Mouse (Mus musculus): ENCODE results near the gene Cnnm4. TPM values are rescaled to one million over a fixed set of nuclear protein-coding genes. Genes with fewer than 3 reads are reported as not detected.
A peak's percentile ranks its signal among the peaks of the same experiment; 100 is the strongest.

The Cnnm4 gene
- polyA plus RNA-seq (2015; fragmentation: Nextera tagmentation; extraction: Ambion mirVana) = 11.4 and 12.8 TPM in 2 replicates

DNA sequence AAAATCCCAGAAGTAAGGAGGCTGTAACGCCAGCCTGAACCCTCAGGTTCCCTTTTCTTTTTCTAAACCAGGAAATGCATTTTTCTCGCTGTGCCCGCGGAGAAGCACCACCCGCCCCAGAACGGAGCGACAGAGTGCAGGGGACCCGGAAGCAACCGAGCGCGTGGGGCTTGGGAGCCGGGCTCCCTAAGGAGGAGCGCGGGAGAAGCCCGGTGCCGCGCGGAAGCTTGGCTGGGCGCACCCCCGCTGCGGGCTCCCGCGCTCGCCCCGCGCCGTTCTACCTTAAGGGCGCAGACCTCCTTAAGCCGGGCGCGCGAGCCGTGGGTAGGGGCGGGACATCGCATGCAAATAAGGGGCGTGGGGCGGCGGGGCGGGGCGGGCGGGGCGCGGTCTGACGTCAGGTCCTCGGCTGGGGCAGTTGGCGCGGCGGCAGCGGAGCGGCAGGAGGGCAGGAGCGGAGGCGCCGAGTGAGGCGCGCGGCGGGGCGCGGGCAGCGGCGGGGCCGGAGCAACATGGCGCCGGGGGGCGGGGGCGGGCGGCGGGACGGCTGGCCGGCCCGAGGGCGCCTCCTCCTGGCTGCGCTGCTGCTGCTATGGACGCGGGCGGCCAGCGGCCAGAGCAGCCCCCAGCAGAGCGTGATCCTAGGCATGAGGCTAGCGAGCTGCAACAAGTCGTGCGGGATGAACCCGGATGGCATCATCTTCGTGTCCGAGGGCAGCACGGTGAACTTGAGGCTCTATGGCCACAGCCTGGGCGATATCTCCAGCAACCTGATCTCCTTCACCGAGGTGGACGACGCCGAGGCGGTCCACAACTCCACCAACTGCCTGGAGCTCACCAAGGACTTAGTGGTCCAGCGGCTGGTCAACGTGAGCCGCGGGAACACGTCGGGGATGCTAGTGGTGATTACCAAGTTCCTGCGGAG is at the start of gene Cnnm4:
Cnnm4 (plus strand) TSS at position 440 of the 925 bp plus-strand sequence.
- Histone ChIP-seq H3K9ac (ENCODE audit: low read depth, low read length) (peak within 1 kb of the TSS; percentile 70), H3K27me3 (replicated peaks; ENCODE audit: control insufficient read depth, insufficient read depth, low read length) (no peaks in the 10 kb centered on the region), H3K4me3 (ENCODE audit: low read length) (peak within 1 kb of the TSS; percentile 69), H3K27ac (ENCODE audit: low read depth, low read length) (peak within 1 kb of the TSS; percentile 42), H3K36me3 (ENCODE audit: control insufficient read depth, insufficient read depth, low read length) (no peaks in the 10 kb centered on the region), H3K9me3 (ENCODE audit: control insufficient read depth, low read length) (no peaks in the 10 kb centered on the region), H3K4me1 (ENCODE audit: control insufficient read depth, insufficient read depth, low read depth, low read length) (peaks cover 49% of the 10 kb centered on the region), H3K4me2 (ENCODE audit: low read length) (peak within 1 kb of the TSS; percentile 87)
- under 1% methylated on average over 70 of the region's 98 CpGs for WGBS
- ATAC-seq = peak; percentile 92

DNA sequence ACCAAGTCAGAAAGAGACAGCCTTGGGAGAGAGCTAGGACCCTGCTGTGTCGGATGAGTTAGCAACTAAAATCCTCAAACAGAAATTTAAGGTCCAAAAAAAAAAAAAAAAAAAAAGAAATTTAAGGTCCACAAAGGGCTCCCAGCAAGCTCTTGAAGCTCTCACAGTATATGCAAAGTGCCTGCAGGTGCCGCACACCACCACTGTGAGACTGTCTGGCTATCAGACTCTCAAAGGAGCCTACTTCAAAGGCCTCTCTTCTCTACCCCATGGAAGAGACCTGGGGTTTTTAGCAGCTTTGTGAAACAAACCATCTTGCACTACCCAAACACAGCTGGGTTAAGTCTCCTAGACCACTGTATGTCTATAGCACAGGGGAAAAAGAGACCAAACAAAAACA is 41.9 kb upstream of the Cnnm4 start:
- no peaks in the 10 kb centered on the region for H3K4me1 ChIP-seq (ENCODE audit: control insufficient read depth, insufficient read depth, low read depth, low read length)
- H3K4me3 ChIP-seq (ENCODE audit: low read length) = no peak overlapping the region
- H3K36me3 ChIP-seq (ENCODE audit: control insufficient read depth, insufficient read depth, low read length) = peaks cover 32% of the 10 kb centered on the region
- no peaks in the 10 kb centered on the region for H3K27me3 ChIP-seq (replicated peaks; ENCODE audit: control insufficient read depth, insufficient read depth, low read length)
- no peak overlapping the region for H3K27ac ChIP-seq (ENCODE audit: low read depth, low read length)
- no peaks in the 10 kb centered on the region for H3K9me3 ChIP-seq (ENCODE audit: control insufficient read depth, low read length)
- no peak for ATAC-seq
- 94% methylated on average over 2 of the region's 2 CpGs for WGBS
- no peak overlapping the region for H3K4me2 ChIP-seq (ENCODE audit: low read length)
- no peak overlapping the region for H3K9ac ChIP-seq (ENCODE audit: low read depth, low read length)

DNA sequence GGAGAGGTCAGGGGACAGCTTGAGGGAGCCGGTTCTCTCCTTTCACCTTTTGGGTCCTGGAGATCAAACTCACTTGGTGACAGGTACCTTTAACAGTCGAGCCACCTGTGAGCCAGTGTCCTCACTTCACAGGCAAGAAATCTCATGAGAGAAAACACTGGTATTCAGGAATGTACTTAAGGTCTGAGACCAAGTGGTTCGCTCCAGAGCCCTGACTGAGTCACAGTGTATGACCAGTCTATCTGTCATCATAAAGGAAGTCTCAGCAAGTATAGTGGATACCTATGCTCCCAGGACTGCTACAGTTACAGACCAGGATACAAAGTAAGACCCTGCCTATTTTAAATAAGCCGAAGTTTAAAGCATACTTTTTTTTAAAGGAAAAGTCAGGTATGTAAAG is 38.4 kb upstream of the Cnnm4 start:
- Histone ChIP-seq H3K27ac (ENCODE audit: low read depth, low read length) (no peak overlapping the region), H3K9me3 (ENCODE audit: control insufficient read depth, low read length) (no peaks in the 10 kb centered on the region), H3K4me1 (ENCODE audit: control insufficient read depth, insufficient read depth, low read depth, low read length) (no peaks in the 10 kb centered on the region), H3K4me2 (ENCODE audit: low read length) (no peak overlapping the region), H3K4me3 (ENCODE audit: low read length) (no peak overlapping the region), H3K36me3 (ENCODE audit: control insufficient read depth, insufficient read depth, low read length) (peaks cover 26% of the 10 kb centered on the region), H3K9ac (ENCODE audit: low read depth, low read length) (no peak overlapping the region), H3K27me3 (replicated peaks; ENCODE audit: control insufficient read depth, insufficient read depth, low read length) (no peaks in the 10 kb centered on the region)
- WGBS = 89% methylated on average over 4 of the region's 4 CpGs
- ATAC-seq = no peak

- whole genome bisulfite sequencing = 96% methylated on average over 3 of the region's 3 CpGs
- H3K36me3 ChIP-seq (ENCODE audit: control insufficient read depth, insufficient read depth, low read length) = peaks cover 22% of the 10 kb centered on the region
- no peak for ATAC-seq
Observed at GRCm38 (mm10) chr1:36433616-36434015, 37.8 kb upstream of the Cnnm4 start.

DNA sequence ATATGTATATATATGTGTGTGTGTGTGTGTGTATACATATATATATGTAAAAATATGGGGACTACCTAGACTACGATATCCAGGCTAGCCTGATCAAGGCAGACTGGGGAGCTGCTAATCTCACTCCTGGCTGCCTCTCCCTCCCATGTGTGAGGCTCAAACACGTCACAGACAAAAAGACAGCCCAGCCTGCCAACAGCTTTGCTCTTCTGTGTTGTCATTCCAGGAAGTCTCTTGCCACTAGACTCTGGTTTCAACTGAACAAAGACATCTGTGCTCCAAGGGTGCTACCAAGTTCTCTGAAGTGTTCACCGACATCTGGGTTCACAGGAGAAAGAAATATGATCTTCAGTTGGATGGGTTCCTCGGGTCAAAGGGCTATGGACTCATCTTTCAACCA is 36.3 kb upstream of the Cnnm4 start:
- 75% methylated on average over 4 of the region's 4 CpGs for WGBS
- Histone ChIP-seq H3K4me2 (ENCODE audit: low read length) (no peak overlapping the region), H3K27ac (ENCODE audit: low read depth, low read length) (no peak overlapping the region), H3K9ac (ENCODE audit: low read depth, low read length) (no peak overlapping the region), H3K27me3 (replicated peaks; ENCODE audit: control insufficient read depth, insufficient read depth, low read length) (no peaks in the 10 kb centered on the region), H3K4me3 (ENCODE audit: low read length) (no peak overlapping the region), H3K4me1 (ENCODE audit: control insufficient read depth, insufficient read depth, low read depth, low read length) (no peaks in the 10 kb centered on the region), H3K9me3 (ENCODE audit: control insufficient read depth, low read length) (no peaks in the 10 kb centered on the region), H3K36me3 (ENCODE audit: control insufficient read depth, insufficient read depth, low read length) (peaks cover 32% of the 10 kb centered on the region)
- no peak for ATAC-seq

More at GRCm38 (mm10) chr1:36433616-36434015, 37.8 kb upstream of the Cnnm4 start:
- Histone ChIP-seq H3K4me2 (ENCODE audit: low read length) (no peak overlapping the region), H3K9ac (ENCODE audit: low read depth, low read length) (no peak overlapping the region), H3K4me3 (ENCODE audit: low read length) (no peak overlapping the region), H3K27me3 (replicated peaks; ENCODE audit: control insufficient read depth, insufficient read depth, low read length) (no peaks in the 10 kb centered on the region), H3K9me3 (ENCODE audit: control insufficient read depth, low read length) (no peaks in the 10 kb centered on the region), H3K27ac (ENCODE audit: low read depth, low read length) (no peak overlapping the region), H3K4me1 (ENCODE audit: control insufficient read depth, insufficient read depth, low read depth, low read length) (no peaks in the 10 kb centered on the region)

GRCm38 (mm10) chr1:36436515-36436914 is 34.9 kb upstream of the Cnnm4 start:
- Histone ChIP-seq H3K9me3 (ENCODE audit: control insufficient read depth, low read length) (no peaks in the 10 kb centered on the region), H3K36me3 (ENCODE audit: control insufficient read depth, insufficient read depth, low read length) (peaks cover 32% of the 10 kb centered on the region), H3K4me1 (ENCODE audit: control insufficient read depth, insufficient read depth, low read depth, low read length) (no peaks in the 10 kb centered on the region), H3K27me3 (replicated peaks; ENCODE audit: control insufficient read depth, insufficient read depth, low read length) (no peaks in the 10 kb centered on the region), H3K27ac (ENCODE audit: low read depth, low read length) (no peak overlapping the region), H3K4me2 (ENCODE audit: low read length) (no peak overlapping the region), H3K4me3 (ENCODE audit: low read length) (no peak overlapping the region), H3K9ac (ENCODE audit: low read depth, low read length) (no peak overlapping the region)
- no peak for ATAC-seq
- WGBS = 94% methylated on average over 6 of the region's 6 CpGs

GRCm38 (mm10) chr1:36437223-36437622 is 34.2 kb upstream of the Cnnm4 start:
- Histone ChIP-seq H3K27me3 (replicated peaks; ENCODE audit: control insufficient read depth, insufficient read depth, low read length) (no peaks in the 10 kb centered on the region), H3K4me3 (ENCODE audit: low read length) (no peak overlapping the region), H3K4me2 (ENCODE audit: low read length) (no peak overlapping the region), H3K9me3 (ENCODE audit: control insufficient read depth, low read length) (no peaks in the 10 kb centered on the region), H3K27ac (ENCODE audit: low read depth, low read length) (no peak overlapping the region), H3K4me1 (ENCODE audit: control insufficient read depth, insufficient read depth, low read depth, low read length) (no peaks in the 10 kb centered on the region), H3K36me3 (ENCODE audit: control insufficient read depth, insufficient read depth, low read length) (peaks cover 28% of the 10 kb centered on the region), H3K9ac (ENCODE audit: low read depth, low read length) (no peak overlapping the region)
- 91% methylated on average over 3 of the region's 3 CpGs for WGBS
- no peak for ATAC-seq

DNA sequence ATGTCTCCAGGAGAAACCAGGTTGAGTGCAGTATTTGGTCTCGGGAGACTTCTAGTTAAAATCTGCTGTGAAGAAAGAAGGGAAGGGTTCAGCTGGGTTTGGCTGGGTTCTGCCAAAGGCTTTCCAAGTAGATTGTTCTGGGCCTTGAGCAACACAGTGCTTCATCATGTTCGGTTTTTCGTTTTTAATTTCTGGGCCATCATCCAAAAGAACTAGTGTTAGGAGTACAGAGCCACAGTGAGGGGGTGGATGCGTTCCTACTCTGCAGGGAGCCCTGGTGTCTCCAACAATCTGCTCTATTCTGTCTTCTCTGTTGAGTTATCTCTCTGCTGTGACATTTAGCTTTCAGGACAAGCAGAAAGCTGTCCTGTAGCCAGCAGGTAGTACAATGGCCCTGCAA is 30.3 kb upstream of the Cnnm4 start:
- H3K9me3 ChIP-seq (ENCODE audit: control insufficient read depth, low read length) = no peaks in the 10 kb centered on the region
- no peak for ATAC-seq
- H3K27me3 ChIP-seq (replicated peaks; ENCODE audit: control insufficient read depth, insufficient read depth, low read length) = no peaks in the 10 kb centered on the region
- H3K4me2 ChIP-seq (ENCODE audit: low read length) = no peak overlapping the region
- H3K4me1 ChIP-seq (ENCODE audit: control insufficient read depth, insufficient read depth, low read depth, low read length) = peaks cover 7% of the 10 kb centered on the region
- peaks cover 26% of the 10 kb centered on the region for H3K36me3 ChIP-seq (ENCODE audit: control insufficient read depth, insufficient read depth, low read length)
- H3K9ac ChIP-seq (ENCODE audit: low read depth, low read length) = no peak overlapping the region
- no peak overlapping the region for H3K27ac ChIP-seq (ENCODE audit: low read depth, low read length)
- no peak overlapping the region for H3K4me3 ChIP-seq (ENCODE audit: low read length)
- WGBS = 64% methylated on average over 4 of the region's 4 CpGs

Measured in hindbrain, embryonic 16.5 days (tissue).